Mouse (Mus musculus): Measurements from ENCODE around the gene Barx2. TPM values are rescaled to one million over a fixed set of nuclear protein-coding genes. Genes with fewer than 3 reads are reported as not detected.

Gene Barx2
- polyA plus RNA-seq, 1 experiment, result 0.14 TPM

- Histone ChIP-seq H3K4me1 (ENCODE audit: control insufficient read depth, insufficient read depth, low read length) (no peaks in the 10 kb centered on the region), H3K27me3 (ENCODE audit: control insufficient read depth, insufficient read depth, low read length) (no peaks in the 10 kb centered on the region), H3K36me3 (ENCODE audit: control insufficient read depth, insufficient read depth, low read length) (no peaks in the 10 kb centered on the region), H3K27ac (ENCODE audit: control insufficient read depth, insufficient read depth, low read depth, low read length) (no peak overlapping the region), H3K4me3 (ENCODE audit: control insufficient read depth, low read depth, low read length) (no peak overlapping the region)
- TF ChIP-seq CTCF (IDR thresholded peaks at IDR 0.05; ENCODE audit: control insufficient read depth, insufficient read depth, insufficient replicate concordance, low read depth, low read length) (no peak), POLR2A (IDR thresholded peaks at IDR 0.05; ENCODE audit: control insufficient read depth, low read depth, low read length) (no peak)
Observed at GRCm38 (mm10) chr9:31888333-31888732, 24.9 kb downstream of the Barx2 start.

GRCm38 (mm10) chr9:31886258-31886657 is 27.0 kb downstream of the Barx2 start:
- Histone ChIP-seq H3K4me3 (ENCODE audit: control insufficient read depth, low read depth, low read length) (no peak overlapping the region), H3K36me3 (ENCODE audit: control insufficient read depth, insufficient read depth, low read length) (no peaks in the 10 kb centered on the region), H3K27ac (ENCODE audit: control insufficient read depth, insufficient read depth, low read depth, low read length) (no peak overlapping the region), H3K4me1 (ENCODE audit: control insufficient read depth, insufficient read depth, low read length) (no peaks in the 10 kb centered on the region), H3K27me3 (ENCODE audit: control insufficient read depth, insufficient read depth, low read length) (no peaks in the 10 kb centered on the region)
- TF ChIP-seq POLR2A (IDR thresholded peaks at IDR 0.05; ENCODE audit: control insufficient read depth, low read depth, low read length) (no peak), CTCF (IDR thresholded peaks at IDR 0.05; ENCODE audit: control insufficient read depth, insufficient read depth, insufficient replicate concordance, low read depth, low read length) (no peak)

GRCm38 (mm10) chr9:31882376-31882775 is 30.9 kb downstream of the Barx2 start:
- no peaks in the 10 kb centered on the region for H3K4me1 ChIP-seq (ENCODE audit: control insufficient read depth, insufficient read depth, low read length)
- H3K27ac ChIP-seq (ENCODE audit: control insufficient read depth, insufficient read depth, low read depth, low read length), result no peak overlapping the region
- no peaks in the 10 kb centered on the region for H3K36me3 ChIP-seq (ENCODE audit: control insufficient read depth, insufficient read depth, low read length)
- no peak for TF ChIP-seq CTCF (IDR thresholded peaks at IDR 0.05; ENCODE audit: control insufficient read depth, insufficient read depth, insufficient replicate concordance, low read depth, low read length)
- TF ChIP-seq POLR2A (IDR thresholded peaks at IDR 0.05; ENCODE audit: control insufficient read depth, low read depth, low read length), result no peak
- H3K27me3 ChIP-seq (ENCODE audit: control insufficient read depth, insufficient read depth, low read length), result no peaks in the 10 kb centered on the region
- H3K4me3 ChIP-seq (ENCODE audit: control insufficient read depth, low read depth, low read length), result no peak overlapping the region

GRCm38 (mm10) chr9:31875556-31875955 is 37.7 kb downstream of the Barx2 start:
- no peaks in the 10 kb centered on the region for H3K36me3 ChIP-seq (ENCODE audit: control insufficient read depth, insufficient read depth, low read length)
- H3K27me3 ChIP-seq (ENCODE audit: control insufficient read depth, insufficient read depth, low read length), result no peaks in the 10 kb centered on the region
- TF ChIP-seq POLR2A (IDR thresholded peaks at IDR 0.05; ENCODE audit: control insufficient read depth, low read depth, low read length) (no peak), CTCF (IDR thresholded peaks at IDR 0.05; ENCODE audit: control insufficient read depth, insufficient read depth, insufficient replicate concordance, low read depth, low read length) (no peak)
- H3K4me3 ChIP-seq (ENCODE audit: control insufficient read depth, low read depth, low read length), result no peak overlapping the region
- H3K27ac ChIP-seq (ENCODE audit: control insufficient read depth, insufficient read depth, low read depth, low read length), result no peak overlapping the region
- H3K4me1 ChIP-seq (ENCODE audit: control insufficient read depth, insufficient read depth, low read length), result no peaks in the 10 kb centered on the region

- H3K27ac ChIP-seq (ENCODE audit: control insufficient read depth, insufficient read depth, low read depth, low read length), result no peak overlapping the region
- H3K4me1 ChIP-seq (ENCODE audit: control insufficient read depth, insufficient read depth, low read length), result no peaks in the 10 kb centered on the region
- TF ChIP-seq CTCF (IDR thresholded peaks at IDR 0.05; ENCODE audit: control insufficient read depth, insufficient read depth, insufficient replicate concordance, low read depth, low read length) (no peak), POLR2A (IDR thresholded peaks at IDR 0.05; ENCODE audit: control insufficient read depth, low read depth, low read length) (no peak)
- peak overlapping the region; percentile 36; the same call in 1 of the 2 replicates for H3K4me3 ChIP-seq (ENCODE audit: control insufficient read depth, low read depth, low read length)
- no peaks in the 10 kb centered on the region for H3K36me3 ChIP-seq (ENCODE audit: control insufficient read depth, insufficient read depth, low read length)
- H3K27me3 ChIP-seq (ENCODE audit: control insufficient read depth, insufficient read depth, low read length), result no peaks in the 10 kb centered on the region
Observed at GRCm38 (mm10) chr9:31874236-31874635, 39.0 kb downstream of the Barx2 start.

GRCm38 (mm10) chr9:31871410-31871809 is 41.9 kb downstream of the Barx2 start:
- Histone ChIP-seq H3K27me3 (ENCODE audit: control insufficient read depth, insufficient read depth, low read length) (no peaks in the 10 kb centered on the region), H3K4me3 (ENCODE audit: control insufficient read depth, low read depth, low read length) (no peak overlapping the region), H3K4me1 (ENCODE audit: control insufficient read depth, insufficient read depth, low read length) (no peaks in the 10 kb centered on the region), H3K27ac (ENCODE audit: control insufficient read depth, insufficient read depth, low read depth, low read length) (no peak overlapping the region), H3K36me3 (ENCODE audit: control insufficient read depth, insufficient read depth, low read length) (no peaks in the 10 kb centered on the region)
- TF ChIP-seq CTCF (IDR thresholded peaks at IDR 0.05; ENCODE audit: control insufficient read depth, insufficient read depth, insufficient replicate concordance, low read depth, low read length) (no peak), POLR2A (IDR thresholded peaks at IDR 0.05; ENCODE audit: control insufficient read depth, low read depth, low read length) (no peak)

- Histone ChIP-seq H3K36me3 (ENCODE audit: control insufficient read depth, insufficient read depth, low read length) (no peaks in the 10 kb centered on the region), H3K4me3 (ENCODE audit: control insufficient read depth, low read depth, low read length) (no peak overlapping the region), H3K27me3 (ENCODE audit: control insufficient read depth, insufficient read depth, low read length) (no peaks in the 10 kb centered on the region), H3K4me1 (ENCODE audit: control insufficient read depth, insufficient read depth, low read length) (no peaks in the 10 kb centered on the region), H3K27ac (ENCODE audit: control insufficient read depth, insufficient read depth, low read depth, low read length) (no peak overlapping the region)
- TF ChIP-seq CTCF (IDR thresholded peaks at IDR 0.05; ENCODE audit: control insufficient read depth, insufficient read depth, insufficient replicate concordance, low read depth, low read length) (no peak), POLR2A (IDR thresholded peaks at IDR 0.05; ENCODE audit: control insufficient read depth, low read depth, low read length) (no peak)
Observed at GRCm38 (mm10) chr9:31868823-31869460, 44.3 kb downstream of the Barx2 start.
